Mouse (Mus musculus): Measurements from ENCODE around the gene Tmem95. TPM values are rescaled to one million over a fixed set of nuclear protein-coding genes. Genes with fewer than 3 reads are reported as not detected.

The Tmem95 gene
- polyA plus RNA-seq, 1 experiment from 2014 or later: not detected

Small RNA genes within 50 kb of the gene (microRNA-seq; reads per million reads assigned to microRNA genes)
- gene Mir6924: not detected

Other genes with a start within 250 kb of the Tmem95 start
- 37.1 and 40.1 TPM in 2 replicates for gene Fxr2, start 245.0 kb downstream of the Tmem95 start, polyA plus RNA-seq (2016; fragmentation: Nextera tagmentation; extraction: Ambion mirVana)
- gene Sox15, start 222.7 kb downstream of the Tmem95 start, polyA plus RNA-seq (2016; fragmentation: Nextera tagmentation; extraction: Ambion mirVana): not detected in 2 replicates
- 48.6 and 53.8 TPM in 2 replicates for gene Mpdu1, start 215.4 kb downstream of the Tmem95 start, polyA plus RNA-seq (2016; fragmentation: Nextera tagmentation; extraction: Ambion mirVana)
- 4.3 and 5.2 TPM in 2 replicates for gene Cd68, start 211.9 kb downstream of the Tmem95 start, polyA plus RNA-seq (2016; fragmentation: Nextera tagmentation; extraction: Ambion mirVana)
- gene Eif4a1, start 205.6 kb downstream of the Tmem95 start, polyA plus RNA-seq (2016; fragmentation: Nextera tagmentation; extraction: Ambion mirVana): 404 and 420 TPM in 2 replicates
- 74.3 and 83.0 TPM in 2 replicates for gene Senp3, start 195.9 kb downstream of the Tmem95 start, polyA plus RNA-seq (2016; fragmentation: Nextera tagmentation; extraction: Ambion mirVana)
- gene Tnfsf13, start 192.2 kb downstream of the Tmem95 start, polyA plus RNA-seq (2016; fragmentation: Nextera tagmentation; extraction: Ambion mirVana): 0.28 and 0.47 TPM in 2 replicates
- gene Tnfsf12, start 182.2 kb downstream of the Tmem95 start, polyA plus RNA-seq (2016; fragmentation: Nextera tagmentation; extraction: Ambion mirVana): 5.6 and 6.9 TPM in 2 replicates
- 1.5 and 3.3 TPM in 2 replicates for gene Tnfsfm13, start 181.9 kb downstream of the Tmem95 start, polyA plus RNA-seq (2016; fragmentation: Nextera tagmentation; extraction: Ambion mirVana)
- gene Polr2a, start 119.4 kb downstream of the Tmem95 start, polyA plus RNA-seq (2016; fragmentation: Nextera tagmentation; extraction: Ambion mirVana): 23.7 and 25.2 TPM in 2 replicates
- 0.33 TPM in 2 replicates for gene Slc35g3, start 116.0 kb downstream of the Tmem95 start, polyA plus RNA-seq (2016; fragmentation: Nextera tagmentation; extraction: Ambion mirVana)
- 2.9 and 3.3 TPM in 2 replicates for gene Zbtb4, start 112.1 kb downstream of the Tmem95 start, polyA plus RNA-seq (2016; fragmentation: Nextera tagmentation; extraction: Ambion mirVana)
- gene Chrnb1, start 82.1 kb downstream of the Tmem95 start, polyA plus RNA-seq (2016; fragmentation: Nextera tagmentation; extraction: Ambion mirVana): 5.6 and 7.7 TPM in 2 replicates
- 2.3 and 2.4 TPM in 2 replicates for gene Fgf11, start 76.2 kb downstream of the Tmem95 start, polyA plus RNA-seq (2016; fragmentation: Nextera tagmentation; extraction: Ambion mirVana)
- 1.5 and 1.6 TPM in 2 replicates for gene Tmem102, start 72.4 kb downstream of the Tmem95 start, polyA plus RNA-seq (2016; fragmentation: Nextera tagmentation; extraction: Ambion mirVana)
- not detected in 2 replicates for gene Gm39566, start 62.7 kb downstream of the Tmem95 start, polyA plus RNA-seq (2016; fragmentation: Nextera tagmentation; extraction: Ambion mirVana)
- gene Spem2, start 59.6 kb downstream of the Tmem95 start, polyA plus RNA-seq (2016; fragmentation: Nextera tagmentation; extraction: Ambion mirVana): not detected in 2 replicates
- not detected in 2 replicates for gene Spem1, start 55.8 kb downstream of the Tmem95 start, polyA plus RNA-seq (2016; fragmentation: Nextera tagmentation; extraction: Ambion mirVana)
- 1.8 and 2.3 TPM in 2 replicates for gene Nlgn2, start 40.2 kb downstream of the Tmem95 start, polyA plus RNA-seq (2016; fragmentation: Nextera tagmentation; extraction: Ambion mirVana)
- gene Tmem256, start 39.5 kb downstream of the Tmem95 start, polyA plus RNA-seq (2016; fragmentation: Nextera tagmentation; extraction: Ambion mirVana): 289 and 297 TPM in 2 replicates
- gene Plscr3, start 31.6 kb downstream of the Tmem95 start, polyA plus RNA-seq (2016; fragmentation: Nextera tagmentation; extraction: Ambion mirVana): 77.9 and 82.3 TPM in 2 replicates
- gene Tnk1, start 19.3 kb downstream of the Tmem95 start, polyA plus RNA-seq (2016; fragmentation: Nextera tagmentation; extraction: Ambion mirVana): 0.28 and 0.32 TPM in 2 replicates
- 4.1 and 4.5 TPM in 2 replicates for gene Kctd11, start 3.4 kb upstream of the Tmem95 start, polyA plus RNA-seq (2016; fragmentation: Nextera tagmentation; extraction: Ambion mirVana)
- gene Acap1, start 17.5 kb upstream of the Tmem95 start, polyA plus RNA-seq (2016; fragmentation: Nextera tagmentation; extraction: Ambion mirVana): 10.3 and 11.2 TPM in 2 replicates
- gene 2810408A11Rik, start 23.0 kb upstream of the Tmem95 start, polyA plus RNA-seq (2016; fragmentation: Nextera tagmentation; extraction: Ambion mirVana): 4.7 and 5.2 TPM in 2 replicates
- gene Neurl4, start 23.1 kb upstream of the Tmem95 start, polyA plus RNA-seq (2016; fragmentation: Nextera tagmentation; extraction: Ambion mirVana): 7.6 and 9.2 TPM in 2 replicates
- gene Gps2, start 35.9 kb upstream of the Tmem95 start, polyA plus RNA-seq (2016; fragmentation: Nextera tagmentation; extraction: Ambion mirVana): 49.2 and 50.6 TPM in 2 replicates
- gene Eif5a, start 43.9 kb upstream of the Tmem95 start, polyA plus RNA-seq (2016; fragmentation: Nextera tagmentation; extraction: Ambion mirVana): 1,286 and 1,307 TPM in 2 replicates
- gene Ybx2, start 57.8 kb upstream of the Tmem95 start, polyA plus RNA-seq (2016; fragmentation: Nextera tagmentation; extraction: Ambion mirVana): 2.0 and 2.6 TPM in 2 replicates
- 25.9 and 28.8 TPM in 2 replicates for gene Slc2a4, start 70.2 kb upstream of the Tmem95 start, polyA plus RNA-seq (2016; fragmentation: Nextera tagmentation; extraction: Ambion mirVana)
- 2.1 and 2.5 TPM in 2 replicates for gene Cldn7, start 86.8 kb upstream of the Tmem95 start, polyA plus RNA-seq (2016; fragmentation: Nextera tagmentation; extraction: Ambion mirVana)
- gene Ctdnep1, start 103.1 kb upstream of the Tmem95 start, polyA plus RNA-seq (2016; fragmentation: Nextera tagmentation; extraction: Ambion mirVana): 23.6 and 24.5 TPM in 2 replicates
- 103 and 109 TPM in 2 replicates for gene Elp5, start 104.5 kb upstream of the Tmem95 start, polyA plus RNA-seq (2016; fragmentation: Nextera tagmentation; extraction: Ambion mirVana)
- 445 and 451 TPM in 2 replicates for gene Gabarap, start 113.1 kb upstream of the Tmem95 start, polyA plus RNA-seq (2016; fragmentation: Nextera tagmentation; extraction: Ambion mirVana)
- 51.0 and 54.1 TPM in 2 replicates for gene Phf23, start 117.8 kb upstream of the Tmem95 start, polyA plus RNA-seq (2016; fragmentation: Nextera tagmentation; extraction: Ambion mirVana)
- 25.8 and 26.1 TPM in 2 replicates for gene Dvl2, start 122.6 kb upstream of the Tmem95 start, polyA plus RNA-seq (2016; fragmentation: Nextera tagmentation; extraction: Ambion mirVana)
- 126 and 129 TPM in 2 replicates for gene Acadvl, start 137.4 kb upstream of the Tmem95 start, polyA plus RNA-seq (2016; fragmentation: Nextera tagmentation; extraction: Ambion mirVana)
- gene Dlg4, start 138.9 kb upstream of the Tmem95 start, polyA plus RNA-seq (2016; fragmentation: Nextera tagmentation; extraction: Ambion mirVana): 4.2 and 6.0 TPM in 2 replicates
- 0.15 and 0.19 TPM in 2 replicates for gene Asgr1, start 176.1 kb upstream of the Tmem95 start, polyA plus RNA-seq (2016; fragmentation: Nextera tagmentation; extraction: Ambion mirVana)
- gene Asgr2, start 214.6 kb upstream of the Tmem95 start, polyA plus RNA-seq (2016; fragmentation: Nextera tagmentation; extraction: Ambion mirVana): not detected in 2 replicates

Data from heart, embryonic 12.5 days (tissue).